Mouse (Mus musculus): Measurements from ENCODE around the gene Itgb5. TPM values are rescaled to one million over a fixed set of nuclear protein-coding genes. Genes with fewer than 3 reads are reported as not detected.
A peak's percentile ranks its signal among the peaks of the same experiment; 100 is the strongest.

Itgb5 gene
- polyA plus RNA-seq, 1 experiment from 2014 or later, result 41.4 TPM

GRCm38 (mm10) chr16:33828496-33828895, 969 bp upstream of the Itgb5 start:
- Histone ChIP-seq H3K4me1 (replicated peaks; ENCODE audit: control insufficient read depth, insufficient read depth, low read length) (peaks cover 14% of the 10 kb centered on the region), H3K27me3 (replicated peaks; ENCODE audit: control insufficient read depth, insufficient read depth, low read length) (no peaks in the 10 kb centered on the region), H3K4me2 (ENCODE audit: low read length) (0 out of 2 replicates have a peak overlapping the region, but pooled peaks have one; percentile 78), H3K36me3 (ENCODE audit: control insufficient read depth, insufficient read depth, low read length) (no peaks in the 10 kb centered on the region), H3K9me3 (ENCODE audit: control insufficient read depth, low read length) (no peaks in the 10 kb centered on the region), H3K4me3 (ENCODE audit: low read depth, low read length) (no peak overlapping the region), H3K27ac (ENCODE audit: low read depth) (no peak overlapping the region), H3K9ac (ENCODE audit: low read length) (no peak overlapping the region)
- ATAC-seq (replicated peaks; ENCODE audit: low FRiP score, low TSS enrichment, low read depth) (no peak), DNase-seq (ENCODE audit: low spot score) (no peak)
- WGBS, result 86% methylated on average over 7 of the region's 7 CpGs

DNA sequence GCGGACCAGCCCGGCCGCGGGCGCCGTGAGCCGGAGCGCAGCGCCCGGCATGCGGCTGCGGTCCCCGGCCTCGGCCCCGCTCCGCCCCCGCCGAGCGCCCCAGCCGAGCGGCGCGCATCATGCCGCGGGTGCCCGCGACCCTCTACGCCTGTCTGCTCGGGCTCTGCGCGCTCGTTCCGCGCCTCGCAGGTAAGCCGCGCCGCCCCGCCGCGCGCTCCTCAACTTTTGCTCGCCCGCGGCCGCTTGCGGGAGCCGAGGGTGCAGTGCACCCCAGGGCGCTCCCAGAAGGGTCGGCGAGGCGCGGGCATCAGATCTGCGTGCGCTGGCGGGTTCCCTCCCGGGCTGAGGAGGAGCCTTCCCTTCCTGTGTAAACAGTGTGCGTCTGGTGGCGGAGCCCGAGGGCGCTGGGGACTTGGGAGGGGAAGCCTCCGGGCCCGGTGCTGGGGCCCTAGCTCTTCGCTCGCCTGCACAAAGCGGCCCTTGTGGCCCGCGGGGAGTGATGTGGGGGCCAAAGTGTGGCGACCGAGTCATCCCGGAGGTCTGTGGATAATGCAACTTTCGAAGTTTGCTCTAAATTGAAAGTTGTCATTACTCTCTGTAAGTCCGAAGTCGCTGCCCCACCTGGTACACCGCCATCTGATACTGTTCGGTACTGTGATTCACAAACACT, 512 bp downstream of the Itgb5 start:
- no peaks in the 10 kb centered on the region for H3K27me3 ChIP-seq (replicated peaks; ENCODE audit: control insufficient read depth, insufficient read depth, low read length)
- ATAC-seq (replicated peaks; ENCODE audit: low FRiP score, low TSS enrichment, low read depth) (peak; percentile 77), DNase-seq (ENCODE audit: low spot score) (peak; percentile 83)
- under 1% methylated on average over 63 of the region's 76 CpGs for WGBS
- H3K4me2 ChIP-seq (ENCODE audit: low read length), result peak overlapping the region; percentile 78
- peak overlapping the region; percentile 79 for H3K9ac ChIP-seq (ENCODE audit: low read length)
- no peaks in the 10 kb centered on the region for H3K36me3 ChIP-seq (ENCODE audit: control insufficient read depth, insufficient read depth, low read length)
- peak overlapping the region; percentile 83 for H3K27ac ChIP-seq (ENCODE audit: low read depth)
- H3K4me1 ChIP-seq (replicated peaks; ENCODE audit: control insufficient read depth, insufficient read depth, low read length), result peaks cover 29% of the 10 kb centered on the region
- peak overlapping the region; percentile 91 for H3K4me3 ChIP-seq (ENCODE audit: low read depth, low read length)
- H3K9me3 ChIP-seq (ENCODE audit: control insufficient read depth, low read length), result no peaks in the 10 kb centered on the region

DNA sequence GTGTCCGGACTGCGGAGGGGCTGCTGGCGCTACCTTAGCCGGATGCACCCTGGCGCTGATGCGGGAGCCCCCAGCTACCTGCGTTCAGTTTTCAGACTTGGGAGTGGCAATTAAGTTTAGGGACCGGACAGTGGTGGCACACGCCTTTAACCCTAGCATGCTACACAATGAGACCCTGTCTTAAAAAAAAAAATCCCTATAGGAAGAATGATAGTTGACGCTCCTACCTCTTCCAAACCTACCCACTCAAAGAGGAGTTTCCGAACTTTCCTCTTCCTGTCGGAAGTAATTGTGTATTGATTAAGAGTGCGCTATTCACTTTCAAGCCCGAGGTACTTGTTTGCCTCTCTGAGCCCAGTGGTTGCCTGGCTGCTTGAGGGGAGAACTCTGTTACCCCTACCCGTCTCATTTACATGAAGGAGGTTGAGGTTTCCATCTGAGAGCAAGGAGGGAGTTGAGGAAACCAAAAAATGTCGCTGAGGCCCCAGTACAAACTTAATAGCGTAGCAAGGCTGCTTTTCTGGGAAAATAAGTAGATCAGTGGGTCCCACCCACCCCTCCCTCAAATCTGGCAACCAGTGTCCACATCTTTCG, 1.1 kb downstream of the Itgb5 start:
- 5% methylated on average over 18 of the region's 18 CpGs for WGBS
- peak overlapping the region; percentile 91 for H3K4me3 ChIP-seq (ENCODE audit: low read depth, low read length)
- no peaks in the 10 kb centered on the region for H3K27me3 ChIP-seq (replicated peaks; ENCODE audit: control insufficient read depth, insufficient read depth, low read length)
- no peaks in the 10 kb centered on the region for H3K9me3 ChIP-seq (ENCODE audit: control insufficient read depth, low read length)
- H3K9ac ChIP-seq (ENCODE audit: low read length), result peak overlapping the region; percentile 79
- DNase-seq (ENCODE audit: low spot score) (no peak), ATAC-seq (replicated peaks; ENCODE audit: low FRiP score, low TSS enrichment, low read depth) (no peak)
- H3K36me3 ChIP-seq (ENCODE audit: control insufficient read depth, insufficient read depth, low read length), result no peaks in the 10 kb centered on the region
- peaks cover 29% of the 10 kb centered on the region for H3K4me1 ChIP-seq (replicated peaks; ENCODE audit: control insufficient read depth, insufficient read depth, low read length)
- H3K27ac ChIP-seq (ENCODE audit: low read depth), result peak overlapping the region; percentile 83; the same call in 1 of the 2 replicates
- peak overlapping the region; percentile 78 for H3K4me2 ChIP-seq (ENCODE audit: low read length)

DNA sequence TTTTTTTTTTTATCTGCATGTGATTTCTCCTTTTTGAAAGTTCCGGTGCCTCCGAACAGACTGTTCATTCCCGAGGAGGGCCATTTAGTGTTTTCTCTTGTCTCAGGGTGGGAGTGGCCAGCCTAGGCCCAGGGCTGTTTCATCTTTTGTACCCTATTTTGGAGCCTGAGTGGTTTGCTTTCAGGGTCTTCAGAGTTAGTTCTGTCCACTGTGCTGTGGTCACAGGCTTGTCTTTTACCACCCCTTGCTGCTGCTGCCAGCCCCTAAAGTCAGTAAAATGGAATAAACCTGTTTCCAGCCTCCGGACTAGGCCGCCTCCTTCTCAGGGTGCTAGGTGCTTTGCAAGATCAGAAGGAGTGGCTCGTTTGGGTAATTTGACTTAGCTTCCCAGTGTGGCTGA, 2.6 kb downstream of the Itgb5 start:
- 69% methylated on average over 6 of the region's 6 CpGs for WGBS
- H3K36me3 ChIP-seq (ENCODE audit: control insufficient read depth, insufficient read depth, low read length), result no peaks in the 10 kb centered on the region
- H3K9me3 ChIP-seq (ENCODE audit: control insufficient read depth, low read length), result no peaks in the 10 kb centered on the region
- DNase-seq (ENCODE audit: low spot score) (no peak), ATAC-seq (replicated peaks; ENCODE audit: low FRiP score, low TSS enrichment, low read depth) (no peak)
- no peak overlapping the region for H3K9ac ChIP-seq (ENCODE audit: low read length)
- H3K27ac ChIP-seq (ENCODE audit: low read depth), result no peak overlapping the region
- peaks cover 29% of the 10 kb centered on the region for H3K4me1 ChIP-seq (replicated peaks; ENCODE audit: control insufficient read depth, insufficient read depth, low read length)
- H3K4me3 ChIP-seq (ENCODE audit: low read depth, low read length), result no peak overlapping the region
- no peak overlapping the region for H3K4me2 ChIP-seq (ENCODE audit: low read length)
- no peaks in the 10 kb centered on the region for H3K27me3 ChIP-seq (replicated peaks; ENCODE audit: control insufficient read depth, insufficient read depth, low read length)

GRCm38 (mm10) chr16:33832728-33833428, 3.4 kb downstream of the Itgb5 start:
- Histone ChIP-seq H3K36me3 (ENCODE audit: control insufficient read depth, insufficient read depth, low read length) (no peaks in the 10 kb centered on the region), H3K4me1 (replicated peaks; ENCODE audit: control insufficient read depth, insufficient read depth, low read length) (peaks cover 32% of the 10 kb centered on the region), H3K4me3 (ENCODE audit: low read depth, low read length) (peak overlapping the region; percentile 16), H3K9me3 (ENCODE audit: control insufficient read depth, low read length) (no peaks in the 10 kb centered on the region), H3K4me2 (ENCODE audit: low read length) (peak overlapping the region; percentile 46), H3K27ac (ENCODE audit: low read depth) (peak overlapping the region; percentile 39; the same call in 1 of the 2 replicates), H3K9ac (ENCODE audit: low read length) (no peak overlapping the region), H3K27me3 (replicated peaks; ENCODE audit: control insufficient read depth, insufficient read depth, low read length) (no peaks in the 10 kb centered on the region)
- ATAC-seq (replicated peaks; ENCODE audit: low FRiP score, low TSS enrichment, low read depth) (no peak), DNase-seq (ENCODE audit: low spot score) (peak; percentile 67)
- 6% methylated on average over 21 of the region's 21 CpGs for WGBS

GRCm38 (mm10) chr16:33833429-33833753, 3.9 kb downstream of the Itgb5 start:
- ATAC-seq (replicated peaks; ENCODE audit: low FRiP score, low TSS enrichment, low read depth) (no peak), DNase-seq (ENCODE audit: low spot score) (no peak)
- peaks cover 32% of the 10 kb centered on the region for H3K4me1 ChIP-seq (replicated peaks; ENCODE audit: control insufficient read depth, insufficient read depth, low read length)
- no peaks in the 10 kb centered on the region for H3K9me3 ChIP-seq (ENCODE audit: control insufficient read depth, low read length)
- H3K9ac ChIP-seq (ENCODE audit: low read length), result no peak overlapping the region
- no peaks in the 10 kb centered on the region for H3K27me3 ChIP-seq (replicated peaks; ENCODE audit: control insufficient read depth, insufficient read depth, low read length)
- no peaks in the 10 kb centered on the region for H3K36me3 ChIP-seq (ENCODE audit: control insufficient read depth, insufficient read depth, low read length)
- 18% methylated on average over 5 of the region's 5 CpGs for WGBS
- peak overlapping the region; percentile 12 for H3K27ac ChIP-seq (ENCODE audit: low read depth)
- peak overlapping the region; percentile 46 for H3K4me2 ChIP-seq (ENCODE audit: low read length)
- peak overlapping the region; percentile 8; the same call in 1 of the 2 replicates for H3K4me3 ChIP-seq (ENCODE audit: low read depth, low read length)

- ATAC-seq (replicated peaks; ENCODE audit: low FRiP score, low TSS enrichment, low read depth), result no peak
- Histone ChIP-seq H3K9ac (ENCODE audit: low read length) (0 out of 2 replicates have a peak overlapping the region, but pooled peaks have one; percentile 1), H3K4me3 (ENCODE audit: low read depth, low read length) (peak overlapping the region; percentile 8; the same call in 1 of the 2 replicates), H3K4me1 (replicated peaks; ENCODE audit: control insufficient read depth, insufficient read depth, low read length) (peaks cover 32% of the 10 kb centered on the region), H3K9me3 (ENCODE audit: control insufficient read depth, low read length) (no peaks in the 10 kb centered on the region), H3K27me3 (replicated peaks; ENCODE audit: control insufficient read depth, insufficient read depth, low read length) (no peaks in the 10 kb centered on the region), H3K4me2 (ENCODE audit: low read length) (peak overlapping the region; percentile 46), H3K36me3 (ENCODE audit: control insufficient read depth, insufficient read depth, low read length) (no peaks in the 10 kb centered on the region), H3K27ac (ENCODE audit: low read depth) (peak overlapping the region; percentile 12)
- 7% methylated on average over 25 of the region's 25 CpGs for WGBS
- peak; percentile 73 for DNase-seq (ENCODE audit: low spot score)
These were observed 4.5 kb downstream of the Itgb5 start for GRCm38 (mm10) chr16:33833781-33834482.

DNA sequence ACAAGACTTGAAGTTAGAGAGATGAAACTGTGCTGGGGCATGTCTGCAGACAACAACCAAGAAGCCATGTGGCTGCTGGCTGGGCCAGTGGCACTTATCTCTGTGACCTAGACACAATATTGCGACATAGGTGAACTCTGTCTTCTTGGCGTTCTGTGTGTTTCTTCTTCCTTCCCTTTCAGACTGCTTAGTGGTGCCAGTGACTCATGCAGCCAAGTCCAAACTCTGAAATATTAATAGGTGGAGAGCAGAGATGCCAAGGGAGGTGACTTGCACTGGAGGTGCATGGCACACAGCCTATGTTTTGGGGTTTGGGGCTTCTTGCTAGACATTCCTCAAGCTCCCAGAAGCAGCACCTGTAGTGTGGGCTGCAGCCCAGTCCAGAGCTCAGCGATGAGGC, 7.2 kb downstream of the Itgb5 start:
- Histone ChIP-seq H3K4me1 (replicated peaks; ENCODE audit: control insufficient read depth, insufficient read depth, low read length) (peaks cover 39% of the 10 kb centered on the region), H3K4me2 (ENCODE audit: low read length) (no peak overlapping the region), H3K27me3 (replicated peaks; ENCODE audit: control insufficient read depth, insufficient read depth, low read length) (no peaks in the 10 kb centered on the region), H3K36me3 (ENCODE audit: control insufficient read depth, insufficient read depth, low read length) (no peaks in the 10 kb centered on the region), H3K9me3 (ENCODE audit: control insufficient read depth, low read length) (no peaks in the 10 kb centered on the region), H3K27ac (ENCODE audit: low read depth) (no peak overlapping the region), H3K9ac (ENCODE audit: low read length) (no peak overlapping the region), H3K4me3 (ENCODE audit: low read depth, low read length) (no peak overlapping the region)
- WGBS, result 69% methylated on average over 3 of the region's 3 CpGs
- DNase-seq (ENCODE audit: low spot score) (no peak), ATAC-seq (replicated peaks; ENCODE audit: low FRiP score, low TSS enrichment, low read depth) (no peak)

Measured in intestine, embryonic 14.5 days (tissue).